Mouse (Mus musculus) kidney, adult 18-20 months (tissue): ENCODE measurements around the gene Eif4g2.

Experiments
- DNase-seq: peaks from one replicate; pipeline ENCODE4 v3.0.0; 2021

Eif4g2 gene

DNA sequence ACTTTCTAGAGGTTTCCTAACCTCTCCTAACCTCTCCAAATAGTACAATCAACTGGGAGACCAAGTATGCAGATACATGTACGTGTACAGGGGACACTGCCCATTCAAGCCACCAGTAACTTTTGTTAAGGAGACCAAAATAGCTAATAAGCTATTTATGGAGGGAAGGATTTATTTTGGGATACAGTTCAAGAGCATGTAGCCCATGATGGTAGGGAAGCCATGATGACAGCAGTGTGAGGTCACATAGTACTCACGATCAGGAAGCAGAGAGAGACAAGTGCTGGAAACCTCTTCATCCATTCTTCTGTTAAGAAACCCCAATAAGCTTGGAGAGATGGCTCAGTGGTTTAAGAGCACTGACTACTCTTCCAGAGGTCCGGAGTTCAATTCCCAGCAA lies 14.6 kb downstream of the Eif4g2 start:
- no peak for DNase-seq

DNA sequence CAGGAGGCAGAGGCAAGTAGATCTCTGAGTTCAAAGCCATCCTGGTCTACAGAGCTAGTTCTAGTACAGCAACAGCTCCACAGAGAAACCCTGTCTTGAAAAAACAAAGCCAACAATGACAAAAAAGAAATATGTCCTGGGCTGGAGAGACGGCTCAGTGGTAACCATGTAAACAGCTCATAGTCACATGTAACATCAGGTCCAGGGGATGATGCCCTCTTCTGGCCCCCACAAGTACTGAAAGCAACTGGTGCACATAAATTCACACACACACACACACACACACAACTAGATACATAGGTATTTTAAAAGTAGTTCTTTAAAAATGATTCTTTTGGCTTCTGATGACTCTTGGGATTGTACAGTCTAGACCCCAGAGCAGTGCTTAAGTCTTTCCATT lies 19.9 kb downstream of the Eif4g2 start:
- DNase-seq, result no peak

DNA sequence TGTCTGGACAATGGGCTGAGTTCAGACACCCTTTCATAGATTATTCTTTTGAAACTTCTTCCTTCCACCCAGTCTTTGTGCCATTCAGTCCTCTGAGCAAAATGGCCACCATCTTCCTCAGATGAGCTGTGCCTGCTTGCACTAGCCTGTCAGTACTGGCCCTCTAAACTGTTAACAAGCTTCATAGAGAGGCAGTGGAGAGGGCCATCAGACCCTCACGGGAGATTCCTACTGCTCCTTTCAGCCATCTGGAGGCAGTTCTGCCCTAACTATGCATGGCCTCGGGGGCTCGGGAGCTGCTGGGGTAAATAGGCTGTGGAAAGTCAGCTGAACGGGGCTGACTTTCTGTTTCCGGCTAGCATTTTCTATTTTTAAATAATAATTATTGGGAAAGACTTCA lies 23.3 kb downstream of the Eif4g2 start:
- DNase-seq, result no peak

DNA sequence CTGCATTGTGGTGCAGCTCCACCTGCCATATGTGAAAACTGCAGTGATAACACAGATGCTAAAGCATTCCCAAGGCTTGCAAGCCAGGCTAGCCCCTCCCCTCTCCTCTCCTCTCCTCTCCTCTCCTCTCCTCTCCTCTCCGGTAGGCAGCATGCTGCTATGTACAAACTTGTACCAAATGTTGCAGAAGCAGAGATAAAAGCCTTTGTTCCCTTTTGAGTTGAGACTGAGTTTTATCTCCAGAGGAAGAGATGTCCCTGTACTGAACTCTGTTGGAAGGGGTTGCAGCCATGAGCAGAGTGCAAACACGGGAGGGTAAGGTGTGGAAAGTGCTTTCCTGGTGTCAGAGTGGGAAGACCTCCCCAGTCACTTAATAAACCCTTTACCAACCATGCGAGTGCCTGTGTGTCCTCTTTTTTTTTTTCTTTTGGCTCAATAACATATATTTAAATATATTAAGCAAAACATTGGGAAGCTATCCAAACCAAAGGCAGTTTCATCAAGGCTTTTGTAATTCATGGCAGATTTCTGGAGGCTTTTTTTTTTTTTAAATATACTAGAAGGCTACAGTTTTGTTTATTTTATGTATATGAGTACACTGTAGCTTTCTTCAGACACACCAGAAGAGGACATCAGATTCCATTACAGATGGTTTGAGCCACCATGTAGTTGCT lies 26.7 kb downstream of the Eif4g2 start:
- DNase-seq, result no peak

DNA sequence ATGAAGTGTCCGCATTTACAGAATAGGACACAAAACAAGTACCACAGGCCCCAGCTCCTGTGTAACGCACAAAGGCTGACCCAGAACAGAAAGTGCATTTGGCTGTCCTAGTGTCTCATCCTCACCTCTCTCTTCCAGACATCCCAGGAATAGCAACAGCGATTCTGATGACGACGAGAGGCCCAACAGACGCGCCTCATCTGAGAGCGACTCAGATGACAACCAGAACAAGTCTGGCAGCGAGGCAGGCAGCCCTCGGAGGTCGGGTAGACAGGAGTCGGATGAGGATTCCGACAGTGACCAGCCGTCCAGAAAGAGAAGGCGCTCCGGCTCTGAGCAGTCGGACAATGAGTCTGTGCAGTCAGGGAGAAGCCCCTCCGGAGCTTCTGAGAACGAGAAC lies 27.6 kb downstream of the Eif4g2 start:
- DNase-seq, result no peak

DNA sequence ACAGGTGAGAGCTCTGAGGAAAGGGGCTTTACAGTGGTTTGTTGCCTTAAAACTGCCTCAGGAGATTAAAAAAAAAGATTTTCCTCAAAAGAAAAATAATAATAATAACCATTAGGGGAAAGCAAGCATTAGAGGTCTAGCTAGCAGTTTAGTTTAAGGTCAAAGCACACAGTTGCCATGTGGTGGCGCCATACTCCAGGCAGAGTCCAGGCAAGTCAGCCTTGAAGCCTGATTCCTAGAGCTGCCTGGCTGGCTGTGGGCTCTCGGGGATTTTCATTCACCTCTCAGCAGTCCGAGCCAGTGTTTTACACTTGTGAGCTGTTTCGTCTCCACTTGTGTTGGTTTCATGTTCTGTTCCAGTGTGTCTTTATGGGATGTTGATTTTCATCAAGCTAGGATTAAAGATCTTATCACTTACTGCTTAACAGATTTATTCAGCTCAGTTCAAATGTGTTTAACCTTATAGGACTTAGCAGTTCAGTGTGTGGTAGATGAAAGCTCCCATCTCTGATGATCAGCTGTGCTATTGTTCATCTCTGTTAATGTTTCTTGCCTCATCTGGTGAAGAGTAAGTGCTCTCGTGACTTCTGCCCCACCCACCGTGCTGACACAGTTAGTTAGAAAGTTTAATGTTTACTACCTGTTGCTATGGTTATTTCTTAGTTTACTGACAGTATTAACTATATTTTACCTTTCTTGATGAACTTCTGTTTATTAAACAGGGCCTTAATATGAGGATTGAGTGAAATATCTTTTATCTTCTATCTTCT lies 33.0 kb downstream of the Eif4g2 start:
- DNase-seq, result peak; percentile 76

DNA sequence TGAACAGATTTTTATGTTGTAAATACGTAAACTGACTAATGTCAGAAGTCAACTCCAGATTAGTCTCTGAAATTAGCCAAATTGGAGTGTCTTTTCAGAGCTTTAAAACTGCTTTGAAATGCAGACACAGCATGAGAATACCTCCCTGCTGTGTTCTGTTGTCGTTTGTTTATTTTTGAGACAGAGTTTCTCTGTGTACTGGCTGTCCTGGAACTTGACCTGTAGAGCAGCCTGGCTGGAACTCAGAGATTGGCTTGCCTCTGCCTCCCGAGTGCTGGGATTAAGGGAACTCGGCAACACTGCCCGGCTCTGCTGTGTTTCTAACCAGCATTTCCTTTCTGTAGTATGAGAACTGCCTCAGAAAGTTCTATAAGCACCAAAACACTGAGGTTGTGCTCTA lies 33.9 kb downstream of the Eif4g2 start:
- DNase-seq, result no peak

DNA sequence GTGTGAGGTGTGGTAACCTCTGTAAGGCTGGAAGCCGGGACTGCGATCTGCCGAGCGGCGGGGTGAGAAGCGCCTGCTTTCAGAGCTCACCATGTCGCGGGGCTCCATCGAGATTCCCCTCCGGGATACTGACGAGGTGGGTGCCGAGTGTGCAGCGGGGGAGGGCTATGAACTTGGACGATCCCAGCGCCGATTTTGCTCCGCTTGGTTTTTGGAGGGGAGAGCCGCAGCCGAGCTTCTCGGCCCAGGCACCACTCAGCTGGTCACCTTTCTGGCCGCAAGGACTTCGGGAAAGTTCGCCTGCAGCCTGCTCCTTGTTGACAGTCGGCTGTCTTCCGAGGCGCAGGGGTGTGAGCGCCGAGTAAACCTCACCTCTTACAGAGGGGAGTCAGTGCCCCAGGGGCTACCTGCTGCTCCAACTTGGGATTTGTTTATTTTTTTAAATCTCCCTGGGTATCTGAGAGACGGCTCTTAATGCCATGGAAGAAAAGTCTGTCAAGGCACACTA lies 53.7 kb downstream of the Eif4g2 start:
- DNase-seq, result no peak

DNA sequence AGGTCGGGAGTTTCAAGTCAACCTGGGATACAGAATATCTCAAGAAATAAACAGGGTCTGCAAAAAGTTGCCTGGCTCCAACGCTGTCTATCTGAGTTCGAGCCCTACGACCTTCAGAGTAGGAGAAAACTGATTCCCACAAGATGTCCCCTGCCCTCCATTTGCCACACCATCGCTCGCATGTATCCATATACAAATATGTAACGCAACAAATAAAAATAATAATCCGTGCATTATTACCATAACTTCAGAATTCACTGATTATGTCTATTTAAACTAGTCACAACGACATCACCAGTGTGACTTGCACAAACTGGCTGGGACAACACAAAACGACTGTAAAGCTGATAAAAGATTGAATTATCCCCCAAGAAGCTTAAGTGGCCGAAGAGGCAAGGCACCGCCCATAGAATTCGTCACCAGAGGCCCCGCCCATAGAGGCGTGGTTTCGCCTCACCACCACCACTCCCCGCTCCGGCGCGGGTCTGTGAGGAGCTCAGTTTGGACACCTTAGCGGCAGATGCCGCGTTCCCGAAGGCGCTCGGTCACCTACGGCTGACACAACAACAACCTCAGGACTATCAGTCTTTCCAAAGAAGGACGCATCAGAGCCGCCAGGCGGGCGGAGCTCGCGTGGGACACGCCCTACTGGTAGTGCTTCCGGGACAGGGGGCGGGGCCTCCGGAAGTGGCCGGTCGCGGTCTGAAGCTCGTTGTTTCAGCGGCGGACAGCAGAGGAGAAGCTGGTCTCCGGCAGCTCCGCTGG lies 54.4 kb downstream of the Eif4g2 start, which contains the start of gene Ctr9:
TSS of gene Ctr9 (plus strand) at position 671 of the 765 bp plus-strand sequence.
- peak; percentile 98 for DNase-seq

DNA sequence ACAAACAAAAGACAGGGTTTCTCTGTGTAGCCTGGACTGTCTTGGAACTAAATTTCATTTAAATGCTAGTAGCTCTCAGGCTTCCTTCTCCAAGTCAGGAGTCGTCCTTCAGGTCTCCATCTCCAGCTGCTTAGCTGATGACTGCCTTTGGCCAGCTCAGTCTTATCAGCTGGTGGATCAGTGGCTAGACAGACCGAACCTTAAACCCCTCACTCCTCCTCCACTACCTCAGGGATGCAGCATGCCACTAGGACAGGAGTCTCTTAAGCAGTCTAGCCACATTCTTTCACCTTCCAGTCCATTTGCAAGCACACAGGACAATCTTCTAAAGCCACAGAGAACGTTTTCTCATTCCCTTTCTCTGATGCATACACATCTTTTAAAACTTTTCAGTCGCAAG lies 57.9 kb downstream of the Eif4g2 start:
- DNase-seq, result no peak

DNA sequence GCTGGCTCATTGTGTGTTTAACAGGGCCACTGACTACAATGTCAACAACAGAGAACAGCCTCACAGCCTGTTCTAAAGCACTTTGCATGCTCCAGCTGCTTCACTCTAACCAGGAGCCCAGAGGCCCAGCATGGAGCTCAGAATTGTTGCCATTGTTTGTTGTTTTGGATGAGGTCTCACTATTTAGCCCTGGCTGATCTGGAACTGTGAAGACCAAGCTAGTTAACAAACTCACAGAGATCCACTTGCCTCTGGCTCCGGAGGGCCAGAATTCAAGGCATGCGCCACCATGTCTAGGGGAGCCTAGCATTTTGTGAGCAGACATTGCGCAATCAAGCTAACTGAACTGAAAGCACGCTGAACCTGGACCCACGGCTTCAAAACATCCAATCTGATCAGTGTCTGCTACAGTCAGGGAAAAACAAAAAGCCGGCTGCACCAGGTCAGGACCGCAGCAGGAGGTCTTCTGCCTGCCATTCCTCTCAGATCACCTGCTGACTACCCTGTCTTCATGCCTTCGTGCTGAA lies 58.7 kb downstream of the Eif4g2 start:
- peak; percentile 57 for DNase-seq

DNA sequence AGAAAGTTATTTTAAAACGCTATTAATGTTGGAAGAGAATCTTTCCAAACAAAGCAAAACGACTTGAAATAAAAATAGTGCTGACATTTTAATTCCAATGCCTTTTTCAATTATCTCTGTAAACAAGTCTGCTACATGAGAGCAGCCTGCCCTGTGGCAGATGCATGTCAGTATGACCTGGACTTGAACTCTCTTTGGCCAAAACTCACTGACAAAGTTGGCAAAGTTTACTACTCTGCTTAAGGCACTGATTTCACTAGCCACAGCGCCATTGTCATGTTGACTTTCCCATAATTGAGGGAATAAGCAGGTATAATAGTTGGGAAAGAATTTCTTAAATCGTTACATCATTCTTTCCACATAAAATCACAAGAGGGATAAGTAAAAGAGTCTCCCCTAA lies 62.0 kb downstream of the Eif4g2 start:
- no peak for DNase-seq
